Mouse (Mus musculus) monocyte, adult 59 days (primary cell): Measurements from ENCODE around the gene 1810030O07Rik. TPM values are rescaled to one million over a fixed set of nuclear protein-coding genes. Genes with fewer than 3 reads are reported as not detected.

Source experiments
- total RNA-seq, 2 experiments: library from RNA; stranded (reverse); gene quantifications; one replicate each; pipeline ENCODE4 v1.2.4; 2023

1810030O07Rik gene
- 10 to 100 TPM; 19.4 to 25.7 TPM for total RNA-seq

DNA sequence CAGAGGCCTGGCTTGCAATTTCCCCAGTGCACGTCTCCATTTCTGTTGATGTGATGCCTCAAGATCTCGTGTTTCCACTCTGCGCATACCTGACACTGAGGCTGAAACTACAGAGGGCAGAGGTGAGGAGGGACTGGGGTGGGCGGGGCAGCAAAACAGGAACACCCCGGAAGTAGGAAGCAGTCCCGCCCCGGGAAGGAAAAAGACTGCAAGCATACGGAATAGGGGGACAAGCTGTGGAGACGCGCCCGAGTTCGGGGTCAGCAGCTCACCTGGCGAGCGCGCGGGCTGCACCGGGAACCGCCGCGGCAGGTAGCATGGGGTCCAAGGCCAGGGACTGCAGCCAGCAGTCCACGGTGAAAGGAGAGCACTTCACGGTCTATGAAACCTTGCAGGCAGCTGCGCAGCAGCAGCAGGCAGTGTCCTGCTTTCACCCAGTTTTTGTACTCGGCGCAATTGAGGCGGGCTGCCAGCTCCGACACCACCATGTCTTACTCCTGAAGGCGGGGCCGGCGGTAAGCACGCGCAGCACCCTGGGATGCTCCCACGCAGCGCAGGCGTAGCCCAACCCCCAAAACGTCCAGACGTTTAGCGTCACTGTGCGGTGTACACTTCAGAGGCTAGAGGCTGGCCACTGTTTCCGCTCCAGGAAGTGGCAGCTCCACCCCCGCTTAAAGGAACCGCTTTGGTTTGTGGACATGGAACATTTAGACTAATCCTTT is at the start of gene 1810030O07Rik:
Gene 1810030O07Rik (minus strand): TSS at position 615 of the 722 bp plus-strand sequence.

Other genes with a start within 250 kb of the 1810030O07Rik start
- gene Atp6ap2, start 85.9 kb downstream of the 1810030O07Rik start, total RNA-seq, result 100 to 1,000 TPM; 105 to 111 TPM
- 10 to 100 TPM; 25.2 to 29.1 TPM for gene Med14, start 88.4 kb upstream of the 1810030O07Rik start, total RNA-seq